Mouse (Mus musculus) B cell, adult 2 months (primary cell): ENCODE results near the gene Gm21783.
"Not testable (repeated sequence)": the region's sequence is repeated elsewhere in the genome, so short reads cannot be mapped to it uniquely, and the experiment has no call there.

Experiments
- DNase-seq, 2 experiments: peaks; one replicate each; pipeline ENCODE4 v3.0.0; 2022

The Gm21783 gene

GRCm38 (mm10) chrY:44981163-44981562 is at the start of gene Gm21783:
Gene Gm21783, minus strand, starts transcription at chrY:44981263.
- not testable (repeated sequence) for DNase-seq
